Mouse (Mus musculus) monocyte, adult 2 months (primary cell): ENCODE results near the gene Lrrc31.

Experiments
- DNase-seq, 2 experiments: peaks; one replicate each; pipeline ENCODE4 v3.0.0; 2022; ENCODE audit warnings: low spot score in 2 of 2, low read depth in 1 of 2

Gene Lrrc31

GRCm38 (mm10) chr3:30690976-30691375 lies 8.7 kb downstream of the Lrrc31 start:
- DNase-seq: no peak

- DNase-seq: no peak
These were observed 12.4 kb downstream of the Lrrc31 start for GRCm38 (mm10) chr3:30687216-30687615.

GRCm38 (mm10) chr3:30683190-30683589 lies 16.5 kb downstream of the Lrrc31 start:
- no peak for DNase-seq

- no peak for DNase-seq
These were observed 41.2 kb downstream of the Lrrc31 start for GRCm38 (mm10) chr3:30658486-30658885.

GRCm38 (mm10) chr3:30655937-30656336 lies 43.7 kb downstream of the Lrrc31 start:
- no peak for DNase-seq

- no peak for DNase-seq
These were observed 49.4 kb downstream of the Lrrc31 start for GRCm38 (mm10) chr3:30650062-30650841.

- DNase-seq: no peak
These were observed 51.2 kb downstream of the Lrrc31 start for GRCm38 (mm10) chr3:30648466-30648865.

GRCm38 (mm10) chr3:30647440-30648090 lies 52.1 kb downstream of the Lrrc31 start, which contains the start of gene Lrrc34:
Gene Lrrc34, minus strand, starts transcription at chr3:30647869.
- peak in 1 of 2 experiments; percentile 20 for DNase-seq

GRCm38 (mm10) chr3:30646761-30647160 lies 52.9 kb downstream of the Lrrc31 start:
- DNase-seq: no peak

- DNase-seq: no peak
These were observed 55.4 kb downstream of the Lrrc31 start, which contains the start of gene Lrriq4 for GRCm38 (mm10) chr3:30644207-30644606. Gene Lrriq4, plus strand, starts transcription at chr3:30644507.

- DNase-seq: no peak
These were observed 64.0 kb downstream of the Lrrc31 start for GRCm38 (mm10) chr3:30635629-30636028.

- DNase-seq: no peak
These were observed 66.0 kb downstream of the Lrrc31 start for GRCm38 (mm10) chr3:30633681-30634080.
